ENCODE assay signal across 22 mouse cellular contexts in genomic region chr4:40863340-40863739, GRCm38 (mm10). TPM values are rescaled to one million over a fixed set of nuclear protein-coding genes. Genes with fewer than 3 reads are reported as not detected.
"Had no signal": no experiment of that assay in that cellular context is flagged by ENCODE, and none has a peak within 500 bp of the region (broad histone marks: within the 10 kb centered on the region; RNA-seq: fewer than 3 reads in every experiment).

No protein-coding gene starts in this region.

- H3K27me3 ChIP-seq: limb, embryonic 13.5 days; lung, embryonic 15.5 days; midbrain, embryonic 13.5 days; neural tube, embryonic 13.5 days; stomach, embryonic 15.5 days had no signal

- H3K9me3 ChIP-seq: limb, embryonic 10.5 days; limb, embryonic 13.5 days; lung, embryonic 15.5 days; midbrain, embryonic 10.5 days; midbrain, embryonic 13.5 days; neural tube, embryonic 13.5 days; stomach, embryonic 15.5 days had no signal

- H3K9ac ChIP-seq: limb, embryonic 13.5 days; lung, embryonic 15.5 days; midbrain, embryonic 13.5 days; neural tube, embryonic 13.5 days; stomach, embryonic 15.5 days had no signal

- ATAC-seq: intestine, postnatal 0 days; midbrain, embryonic 13.5 days; midbrain, embryonic 16.5 days had no signal

- H3K4me3 ChIP-seq: layer of hippocampus, adult 2 months; limb, embryonic 10.5 days; limb, embryonic 13.5 days; lung, embryonic 15.5 days; midbrain, embryonic 10.5 days; midbrain, embryonic 13.5 days; myocyte; neural tube, embryonic 13.5 days; stomach, embryonic 15.5 days had no signal

- DNase-seq: kidney, adult 2 months; kidney, postnatal 25 days; layer of hippocampus, adult 9-11 months; lung, postnatal 10 days; lung, postnatal 36 days; retina, postnatal 1 day; right cerebral cortex, postnatal 25 days; spleen, adult 18-20 months; thymus, postnatal 25 days had no signal

- H3K36me3 ChIP-seq: limb, embryonic 10.5 days; limb, embryonic 13.5 days; lung, embryonic 15.5 days; midbrain, embryonic 10.5 days; midbrain, embryonic 13.5 days; neural tube, embryonic 13.5 days; stomach, embryonic 15.5 days had no signal

- H3K4me2 ChIP-seq: limb, embryonic 13.5 days; lung, embryonic 15.5 days; midbrain, embryonic 13.5 days; neural tube, embryonic 13.5 days; stomach, embryonic 15.5 days had no signal

- H3K4me1 ChIP-seq: limb, embryonic 10.5 days; midbrain, embryonic 10.5 days; midbrain, embryonic 13.5 days; neural tube, embryonic 13.5 days; stomach, embryonic 15.5 days had no signal

- H3K27ac ChIP-seq: kidney, postnatal 0 days; layer of hippocampus, adult 2 months; limb, embryonic 10.5 days; limb, embryonic 13.5 days; lung, embryonic 15.5 days; midbrain, embryonic 10.5 days; midbrain, embryonic 13.5 days; neural tube, embryonic 13.5 days; stomach, embryonic 15.5 days had no signal

RNA-seq across cellular contexts. Expression of gene Spink4, which starts 56.5 kb away (rescaled TPM):
- polyA plus RNA-seq: kidney, embryonic 14.5 days; limb, embryonic 10.5 days; limb, embryonic 13.5 days; midbrain, embryonic 10.5 days; midbrain, embryonic 13.5 days; midbrain, embryonic 16.5 days; neural tube, embryonic 13.5 days had no signal
